Mouse (Mus musculus): Measurements from ENCODE around the gene Ptpn1. TPM values are rescaled to one million over a fixed set of nuclear protein-coding genes. Genes with fewer than 3 reads are reported as not detected.

Gene Ptpn1
- polyA plus RNA-seq (2015; fragmentation: Nextera tagmentation; extraction: Ambion mirVana): 52.8 and 54.8 TPM in 2 replicates

GRCm38 (mm10) chr2:167931985-167932726 is at the start of gene Ptpn1:
Ptpn1 (plus strand) TSS chr2:167932057.
- H3K36me3 ChIP-seq: no peaks in the 10 kb centered on the region
- H3K4me1 ChIP-seq: peaks cover 25% of the 10 kb centered on the region; the same call in 1 of the 2 replicates
- peak within 1 kb of the TSS; percentile 88 for H3K4me3 ChIP-seq (replicated peaks)
- ATAC-seq (ENCODE audit: insufficient read depth, low FRiP score, low read depth): peak; percentile 96
- 0% methylated on average over 91 of the region's 99 CpGs for WGBS
- no peaks in the 10 kb centered on the region for H3K27me3 ChIP-seq (replicated peaks)
- peak within 1 kb of the TSS; percentile 76 for H3K9ac ChIP-seq
- H3K4me2 ChIP-seq: peak within 1 kb of the TSS; percentile 89
- no peaks in the 10 kb centered on the region for H3K9me3 ChIP-seq
- peak within 1 kb of the TSS; percentile 74 for H3K27ac ChIP-seq

- H3K9ac ChIP-seq: no peak overlapping the region
- peaks cover 10% of the 10 kb centered on the region for H3K4me1 ChIP-seq
- 62% methylated on average over 7 of the region's 7 CpGs for WGBS
- H3K27me3 ChIP-seq (replicated peaks): no peaks in the 10 kb centered on the region
- no peak overlapping the region for H3K4me3 ChIP-seq (replicated peaks)
- no peaks in the 10 kb centered on the region for H3K36me3 ChIP-seq
- no peak for ATAC-seq (ENCODE audit: insufficient read depth, low FRiP score, low read depth)
- no peak overlapping the region for H3K4me2 ChIP-seq
- H3K27ac ChIP-seq: no peak overlapping the region
- no peaks in the 10 kb centered on the region; the same call in 1 of the 2 replicates for H3K9me3 ChIP-seq
Observed at GRCm38 (mm10) chr2:167886485-167886884, 45.4 kb upstream of the Ptpn1 start.

- peak; percentile 67 for ATAC-seq (ENCODE audit: insufficient read depth, low FRiP score, low read depth)
- H3K4me1 ChIP-seq: peaks cover 10% of the 10 kb centered on the region
- H3K4me2 ChIP-seq: peak overlapping the region; percentile 55
- H3K27ac ChIP-seq: no peak overlapping the region
- H3K9ac ChIP-seq: no peak overlapping the region
- H3K4me3 ChIP-seq (replicated peaks): peak overlapping the region; percentile 25
- no peaks in the 10 kb centered on the region for H3K27me3 ChIP-seq (replicated peaks)
- H3K9me3 ChIP-seq: no peaks in the 10 kb centered on the region
- H3K36me3 ChIP-seq: no peaks in the 10 kb centered on the region
- 11% methylated on average over 22 of the region's 22 CpGs for WGBS
Observed at GRCm38 (mm10) chr2:167887516-167888347, 44.1 kb upstream of the Ptpn1 start.

DNA sequence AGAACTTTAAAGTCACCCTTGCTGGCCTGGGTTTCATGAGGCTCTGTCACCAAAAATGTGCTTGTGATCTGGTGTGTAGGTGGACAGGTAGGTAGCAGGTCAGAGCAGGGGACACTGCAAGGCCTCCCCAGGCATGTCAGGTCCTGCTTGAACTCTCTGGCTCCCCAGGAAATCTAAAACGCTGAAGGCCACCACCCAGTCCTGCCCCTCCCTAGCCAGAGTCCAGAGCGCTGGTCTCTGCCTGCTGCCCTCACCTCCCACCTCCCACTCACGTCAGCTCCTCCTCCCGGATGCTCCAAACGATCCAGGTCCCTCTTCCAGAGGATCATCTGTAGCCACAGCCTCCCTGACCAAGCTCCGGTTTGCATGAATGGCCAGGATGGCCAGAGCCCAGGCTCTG is 43.0 kb upstream of the Ptpn1 start:
- H3K9ac ChIP-seq: no peak overlapping the region

DNA sequence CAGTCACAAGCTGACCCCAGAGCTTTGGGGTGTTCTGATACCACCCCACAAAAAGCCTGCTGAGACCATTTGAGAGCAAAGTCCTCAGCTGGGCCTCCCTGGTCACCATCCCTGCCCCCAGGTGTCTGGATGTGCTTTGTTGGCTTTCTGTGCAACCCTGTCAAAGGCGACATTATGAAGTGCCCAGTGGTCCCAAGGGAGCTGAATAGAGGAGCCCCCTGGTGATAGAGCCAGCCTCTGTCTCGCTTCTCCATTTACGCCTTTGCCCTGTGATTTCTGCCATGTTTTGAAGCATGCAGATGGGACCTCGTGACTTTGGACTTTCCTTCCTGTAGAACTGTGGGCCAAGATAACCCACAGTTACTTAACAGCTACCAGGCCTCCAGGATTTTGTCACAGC is 42.0 kb upstream of the Ptpn1 start:
- Histone ChIP-seq H3K36me3 (no peaks in the 10 kb centered on the region), H3K9ac (no peak overlapping the region), H3K4me1 (peaks cover 10% of the 10 kb centered on the region), H3K27me3 (replicated peaks) (no peaks in the 10 kb centered on the region), H3K9me3 (no peaks in the 10 kb centered on the region), H3K27ac (no peak overlapping the region), H3K4me2 (no peak overlapping the region), H3K4me3 (replicated peaks) (no peak overlapping the region)
- no peak for ATAC-seq (ENCODE audit: insufficient read depth, low FRiP score, low read depth)
- WGBS: 67% methylated on average over 4 of the region's 4 CpGs

More for the DNA sequence above, 43.0 kb upstream of the Ptpn1 start:
- H3K9me3 ChIP-seq: no peaks in the 10 kb centered on the region
- H3K27me3 ChIP-seq (replicated peaks): no peaks in the 10 kb centered on the region
- H3K4me3 ChIP-seq (replicated peaks): no peak overlapping the region
- no peaks in the 10 kb centered on the region for H3K36me3 ChIP-seq
- peaks cover 10% of the 10 kb centered on the region for H3K4me1 ChIP-seq
- 65% methylated on average over 6 of the region's 6 CpGs for WGBS
- no peak for ATAC-seq (ENCODE audit: insufficient read depth, low FRiP score, low read depth)
- no peak overlapping the region for H3K4me2 ChIP-seq
- H3K27ac ChIP-seq: no peak overlapping the region

GRCm38 (mm10) chr2:167891908-167892307 is 39.9 kb upstream of the Ptpn1 start:
- 22% methylated on average over 9 of the region's 9 CpGs for WGBS
- Histone ChIP-seq H3K27me3 (replicated peaks) (no peaks in the 10 kb centered on the region), H3K9me3 (no peaks in the 10 kb centered on the region), H3K4me1 (peaks cover 10% of the 10 kb centered on the region), H3K27ac (no peak overlapping the region), H3K9ac (no peak overlapping the region), H3K4me2 (no peak overlapping the region), H3K36me3 (no peaks in the 10 kb centered on the region), H3K4me3 (replicated peaks) (no peak overlapping the region)
- ATAC-seq (ENCODE audit: insufficient read depth, low FRiP score, low read depth): no peak

DNA sequence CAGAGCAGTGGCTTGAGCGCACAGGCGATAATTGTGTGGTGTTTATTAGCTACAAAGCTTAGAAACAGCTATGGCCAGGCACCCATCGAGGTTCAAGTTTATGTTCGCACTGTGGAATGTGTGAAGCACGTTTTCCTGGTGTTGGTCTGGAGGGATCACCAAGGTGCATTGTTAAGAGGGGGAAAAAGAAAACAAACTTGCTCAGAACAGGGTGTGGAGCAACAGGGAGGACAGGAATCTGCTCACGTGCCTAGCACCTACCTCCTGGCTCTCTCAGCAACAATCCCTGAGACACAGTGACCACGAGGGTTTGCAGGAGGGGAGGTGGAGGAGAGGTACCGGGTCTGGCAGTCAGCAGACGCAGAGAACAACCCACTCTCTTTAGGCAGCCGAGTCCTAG is 38.2 kb upstream of the Ptpn1 start:
- ATAC-seq (ENCODE audit: insufficient read depth, low FRiP score, low read depth): no peak
- Histone ChIP-seq H3K4me2 (no peak overlapping the region), H3K9me3 (no peaks in the 10 kb centered on the region), H3K36me3 (no peaks in the 10 kb centered on the region), H3K9ac (no peak overlapping the region), H3K4me3 (replicated peaks) (no peak overlapping the region), H3K27me3 (replicated peaks) (no peaks in the 10 kb centered on the region), H3K27ac (no peak overlapping the region), H3K4me1 (peaks cover 3% of the 10 kb centered on the region; the same call in 1 of the 2 replicates)
- 53% methylated on average over 10 of the region's 10 CpGs for WGBS

DNA sequence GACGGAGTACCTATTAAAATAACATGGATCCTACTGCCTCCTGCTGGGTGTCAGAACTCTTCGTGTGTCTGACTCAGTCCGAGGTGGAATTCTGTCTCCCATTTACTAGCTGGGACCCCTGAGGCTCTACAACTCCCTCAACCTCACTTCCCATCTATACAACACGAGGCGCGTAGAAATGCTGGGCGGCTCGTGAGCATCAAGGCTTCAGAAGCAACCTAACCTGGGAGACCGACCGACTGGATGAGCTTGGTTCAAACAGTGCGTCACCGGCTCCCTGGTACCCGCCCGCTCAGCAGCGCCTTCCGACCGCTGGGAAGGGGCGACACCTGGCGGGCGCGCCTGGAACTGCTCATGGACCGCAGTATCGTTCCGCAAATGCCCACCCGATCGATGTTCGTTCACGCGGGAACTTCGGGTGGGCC is 36.9 kb upstream of the Ptpn1 start:
- WGBS: under 1% methylated on average over 30 of the region's 30 CpGs
- Histone ChIP-seq H3K27me3 (replicated peaks) (no peaks in the 10 kb centered on the region), H3K9me3 (no peaks in the 10 kb centered on the region), H3K36me3 (no peaks in the 10 kb centered on the region), H3K9ac (no peak overlapping the region), H3K4me2 (peak overlapping the region; percentile 56), H3K4me3 (replicated peaks) (peak overlapping the region; percentile 23), H3K4me1 (peaks cover 3% of the 10 kb centered on the region), H3K27ac (no peak overlapping the region)
- ATAC-seq (ENCODE audit: insufficient read depth, low FRiP score, low read depth): peak; percentile 66; the same call in 1 of the 2 replicates

GRCm38 (mm10) chr2:167897896-167898295 is 34.0 kb upstream of the Ptpn1 start:
- Histone ChIP-seq H3K36me3 (no peaks in the 10 kb centered on the region), H3K27me3 (replicated peaks) (no peaks in the 10 kb centered on the region), H3K9ac (no peak overlapping the region), H3K4me2 (no peak overlapping the region), H3K4me1 (peaks cover 5% of the 10 kb centered on the region; the same call in 1 of the 2 replicates), H3K27ac (no peak overlapping the region), H3K9me3 (no peaks in the 10 kb centered on the region), H3K4me3 (replicated peaks) (no peak overlapping the region)
- no peak for ATAC-seq (ENCODE audit: insufficient read depth, low FRiP score, low read depth)
- 77% methylated on average over 8 of the region's 8 CpGs for WGBS

DNA sequence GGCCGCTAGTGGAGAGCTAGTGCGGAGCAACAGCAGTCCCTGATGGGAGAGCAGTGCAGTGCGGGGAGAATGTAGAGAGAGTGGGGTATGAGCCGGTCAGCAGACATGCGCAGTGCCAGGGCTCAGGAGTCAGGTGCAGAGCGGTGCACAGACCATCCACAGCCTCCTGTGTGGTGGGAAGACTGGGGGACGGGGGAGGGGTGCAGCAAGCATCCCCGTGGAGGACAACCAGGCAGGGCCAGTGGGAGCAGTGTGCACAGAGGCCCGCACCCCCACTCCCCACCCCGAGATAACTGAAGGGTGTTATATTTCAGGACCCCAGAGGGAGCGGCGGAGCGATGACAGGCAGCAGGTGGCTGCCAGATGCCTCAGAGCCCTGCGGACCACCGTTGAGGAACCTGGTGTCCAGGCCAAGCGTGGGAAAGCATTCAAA is 31.9 kb upstream of the Ptpn1 start:
- WGBS: 24% methylated on average over 16 of the region's 16 CpGs
- Histone ChIP-seq H3K36me3 (no peaks in the 10 kb centered on the region), H3K9me3 (no peaks in the 10 kb centered on the region), H3K4me2 (no peak overlapping the region), H3K4me3 (replicated peaks) (no peak overlapping the region), H3K4me1 (peaks cover 5% of the 10 kb centered on the region; the same call in 1 of the 2 replicates), H3K27ac (no peak overlapping the region), H3K9ac (no peak overlapping the region), H3K27me3 (replicated peaks) (no peaks in the 10 kb centered on the region)
- no peak; the same call in 1 of the 2 replicates for ATAC-seq (ENCODE audit: insufficient read depth, low FRiP score, low read depth)

- Histone ChIP-seq H3K27ac (no peak overlapping the region), H3K4me2 (no peak overlapping the region), H3K4me3 (replicated peaks) (no peak overlapping the region), H3K9me3 (no peaks in the 10 kb centered on the region), H3K27me3 (replicated peaks) (no peaks in the 10 kb centered on the region), H3K4me1 (peaks cover 5% of the 10 kb centered on the region; the same call in 1 of the 2 replicates), H3K9ac (no peak overlapping the region), H3K36me3 (no peaks in the 10 kb centered on the region)
- 61% methylated on average over 9 of the region's 9 CpGs for WGBS
- no peak for ATAC-seq (ENCODE audit: insufficient read depth, low FRiP score, low read depth)
Observed at GRCm38 (mm10) chr2:167902116-167902703, 29.6 kb upstream of the Ptpn1 start.

All from stomach, embryonic 15.5 days (tissue).